Mouse (Mus musculus) stomach, postnatal 0 days (tissue): ENCODE results near the gene Mlh1.

Experiments
- CTCF ChIP-seq: IDR thresholded peaks from 2 replicates; pipeline ENCODE4 v1.5.1; 2016; ENCODE audit warnings: antibody characterized with exemption, low read depth, mild to moderate bottlenecking, moderate library complexity
- EP300 ChIP-seq: optimal IDR thresholded peaks from 2 replicates; pipeline ENCODE3; 2016; ENCODE audit warnings: antibody characterized with exemption

GRCm38 (mm10) chr9:111193211-111193610 is 78.4 kb downstream of the Mlh1 start:
- TF ChIP-seq CTCF: no peak
- TF ChIP-seq EP300: no peak
